8 mouse cellular contexts compared by ENCODE assay signal in genomic region chr16:21694463-21695241, GRCm38 (mm10). TPM values are rescaled to one million over a fixed set of nuclear protein-coding genes. Genes with fewer than 3 reads are reported as not detected.
A peak's percentile ranks its signal among the peaks of the same experiment; 100 is the strongest.
DNase-seq lines count a peak whose midpoint lies in the region; ATAC-seq and TF ChIP-seq lines count a peak whose summit lies in the region.

Gene 2510009E07Rik (minus strand): TSS chr16:21694665.

- under 1% methylated on average over 57 of the region's 61 CpGs for WGBS in hindbrain, embryonic 13.5 days
- under 1% methylated on average over 42 of the region's 61 CpGs for WGBS in lung, postnatal 0 days

- TF ChIP-seq EP300 in lung, postnatal 0 days (IDR thresholded peaks at IDR 0.05): no peak

- H3K9ac ChIP-seq in hindbrain, embryonic 13.5 days: peak within 1 kb of the TSS; percentile 94
- peak within 1 kb of the TSS; percentile 83 for H3K9ac ChIP-seq in lung, postnatal 0 days (replicated peaks; ENCODE audit: low read depth)

- H3K4me2 ChIP-seq in hindbrain, embryonic 13.5 days: peak within 1 kb of the TSS; percentile 83
- H3K4me2 ChIP-seq in lung, postnatal 0 days (replicated peaks; ENCODE audit: low read depth, low read length): peak within 1 kb of the TSS; percentile 86

- ATAC-seq in hindbrain, embryonic 13.5 days (ENCODE audit: low FRiP score): peak; percentile 91
- peak; percentile 91 for ATAC-seq in lung, postnatal 0 days

- H3K4me3 ChIP-seq in hindbrain, embryonic 13.5 days: peak within 1 kb of the TSS; percentile 84
- peak within 1 kb of the TSS; percentile 83 for H3K4me3 ChIP-seq in lung, postnatal 0 days (ENCODE audit: low read depth, low read length)

- H3K27ac ChIP-seq in hindbrain, embryonic 13.5 days: peak within 1 kb of the TSS; percentile 98
- H3K27ac ChIP-seq in lung, postnatal 0 days (ENCODE audit: low read length): peak within 1 kb of the TSS; percentile 92

- peaks cover 40% of the 10 kb centered on the region for H3K4me1 ChIP-seq in hindbrain, embryonic 13.5 days (replicated peaks)
- H3K4me1 ChIP-seq in lung, postnatal 0 days (ENCODE audit: insufficient read depth, low read depth, low read length): no peaks in the 10 kb centered on the region; the same call in 1 of the 2 replicates

- TF ChIP-seq CTCF in lung, postnatal 0 days (IDR thresholded peaks at IDR 0.05): no peak

- DNase-seq in Muller cell, postnatal 12 days (ENCODE audit: inconsistent ontology term): peak; percentile 96
- peak; percentile 97 to 98 for DNase-seq in cerebellum, postnatal 10 days
- peak; percentile 69 to 82 for DNase-seq in frontal cortex, postnatal 25 days (ENCODE audit: low spot score in 2 of 2)
- peak; percentile 89 to 93 for DNase-seq in layer of hippocampus, postnatal 14 days (ENCODE audit: low spot score in 2 of 2)
- DNase-seq in lung, postnatal 0 days (ENCODE audit: low spot score): peak; percentile 94
- peak; percentile 90 for DNase-seq in ovary, postnatal 36 days (ENCODE audit: low spot score)
- peak; percentile 77 to 84 for DNase-seq in thymus, postnatal 10 days (ENCODE audit: low spot score in 2 of 2)

- no peaks in the 10 kb centered on the region for H3K27me3 ChIP-seq in hindbrain, embryonic 13.5 days
- H3K27me3 ChIP-seq in lung, postnatal 0 days (replicated peaks; ENCODE audit: insufficient read depth, low read length): no peaks in the 10 kb centered on the region

- no peaks in the 10 kb centered on the region for H3K9me3 ChIP-seq in hindbrain, embryonic 13.5 days
- H3K9me3 ChIP-seq in lung, postnatal 0 days (ENCODE audit: low read length): no peaks in the 10 kb centered on the region

- no peaks in the 10 kb centered on the region for H3K36me3 ChIP-seq in hindbrain, embryonic 13.5 days
- H3K36me3 ChIP-seq in lung, postnatal 0 days (ENCODE audit: insufficient read depth, low read length): no peaks in the 10 kb centered on the region

RNA-seq across cellular contexts. Expression of gene 2510009E07Rik, which starts in this region (rescaled TPM):
- 46.1 and 48.6 TPM in 2 replicates for polyA plus RNA-seq in hindbrain, embryonic 13.5 days (2015; fragmentation: Nextera tagmentation; extraction: Ambion mirVana)
- 10 to 100 TPM; 47.3 to 58.4 TPM for total RNA-seq in layer of hippocampus, postnatal 14 days (2021)
- polyA plus RNA-seq in lung, postnatal 0 days (2015; fragmentation: Nextera tagmentation; extraction: Ambion mirVana): 16.8 and 17.0 TPM in 2 replicates

Comparison
In these comparisons a context has a peak if more than half of its experiments do, and no peak if none do; other contexts are left out.
1. Peak in every context shown above with its lines: DNase-seq, ATAC-seq, H3K4me3 ChIP-seq and H3K27ac ChIP-seq.